Mouse (Mus musculus) testis, adult 2 months (tissue): ENCODE data around the gene Ncln.

Experiments used
- CTCF ChIP-seq: fragments of 200-500 bp; IDR thresholded peaks from 2 replicates; pipeline ENCODE4 v1.5.1; 2012; ENCODE audit warnings: low read depth, mild to moderate bottlenecking, inconsistent platforms, low read length, moderate library complexity; ENCODE audit not compliant: control insufficient read depth, insufficient read depth, insufficient replicate concordance
- POLR2A ChIP-seq: fragments of 200-500 bp; IDR thresholded peaks from 2 replicates; pipeline ENCODE4 v1.6.1; 2012; ENCODE audit warnings: low read depth, mild to moderate bottlenecking, inconsistent platforms, low read length, moderate library complexity; ENCODE audit not compliant: control insufficient read depth

- no peak for TF ChIP-seq CTCF
- TF ChIP-seq POLR2A: no peak
Observed at GRCm38 (mm10) chr10:81536734-81537133, 40.5 kb upstream of the Ncln start.
